Mouse (Mus musculus): ENCODE results near the gene Gm37240. TPM values are rescaled to one million over a fixed set of nuclear protein-coding genes. Genes with fewer than 3 reads are reported as not detected.

Gm37240 gene
- total and polyA plus RNA-seq, 3 experiments = not detected

- TF ChIP-seq GATA2 (IDR thresholded peaks at IDR 0.05; ENCODE audit: borderline replicate concordance, low read depth, low read length) (no peak), GATA1 (IDR thresholded peaks at IDR 0.05; ENCODE audit: borderline replicate concordance, low read length) (no peak), TAL1 (conservative IDR thresholded peaks at IDR 0.05; ENCODE audit: low read depth, low read length) (no peak), CTCF (IDR thresholded peaks at IDR 0.05; ENCODE audit: low read depth, low read length) (no peak), POLR2AphosphoS5 (IDR thresholded peaks at IDR 0.05; ENCODE audit: insufficient replicate concordance, low read depth, low read length) (no peak)
- ATAC-seq (ENCODE audit: extremely low read depth, insufficient number of reproducible peaks, low FRiP score, poor library complexity, severe bottlenecking) = no peak
These were observed 681.4 kb downstream of the Gm37240 start for GRCm38 (mm10) chr3:85205911-85206310.

GRCm38 (mm10) chr3:85203659-85204058 is 683.7 kb downstream of the Gm37240 start:
- Histone ChIP-seq H3K27me3 (ENCODE audit: insufficient read depth, low read length) (0 out of 2 replicates have a peak, but pooled peaks cover 5% of the 10 kb centered on the region), H3K4me1 (ENCODE audit: insufficient read depth, low read depth, low read length) (peaks cover 3% of the 10 kb centered on the region; the same call in 1 of the 2 replicates), H3K4me3 (ENCODE audit: low read depth, low read length) (no peak overlapping the region), H3K9me3 (replicated peaks) (no peaks in the 10 kb centered on the region), H3K36me3 (replicated peaks) (peaks cover 1% of the 10 kb centered on the region)
- no peak for TF ChIP-seq POLR2AphosphoS5 (IDR thresholded peaks at IDR 0.05; ENCODE audit: insufficient replicate concordance, low read depth, low read length)
- no peak for TF ChIP-seq TAL1 (conservative IDR thresholded peaks at IDR 0.05; ENCODE audit: low read depth, low read length)
- no peak for TF ChIP-seq GATA2 (IDR thresholded peaks at IDR 0.05; ENCODE audit: borderline replicate concordance, low read depth, low read length)
- TF ChIP-seq GATA1 (IDR thresholded peaks at IDR 0.05; ENCODE audit: borderline replicate concordance, low read length) = no peak
- TF ChIP-seq CTCF (IDR thresholded peaks at IDR 0.05; ENCODE audit: low read depth, low read length) = no peak
- no peak for ATAC-seq (ENCODE audit: extremely low read depth, insufficient number of reproducible peaks, low FRiP score, poor library complexity, severe bottlenecking)
- DNase-seq (ENCODE audit: low spot score) = no peak

More at GRCm38 (mm10) chr3:85205911-85206310, 681.4 kb downstream of the Gm37240 start:
- Histone ChIP-seq H3K27me3 (ENCODE audit: insufficient read depth, low read length) (peaks cover 13% of the 10 kb centered on the region), H3K9me3 (replicated peaks) (no peaks in the 10 kb centered on the region), H3K4me3 (ENCODE audit: low read depth, low read length) (no peak overlapping the region), H3K36me3 (replicated peaks) (no peaks in the 10 kb centered on the region), H3K4me1 (ENCODE audit: insufficient read depth, low read depth, low read length) (0 out of 2 replicates have a peak, but pooled peaks cover 3% of the 10 kb centered on the region)
- DNase-seq (ENCODE audit: low spot score) = no peak

- no peak for TF ChIP-seq TAL1 (conservative IDR thresholded peaks at IDR 0.05; ENCODE audit: low read depth, low read length)
- no peak for TF ChIP-seq GATA1 (IDR thresholded peaks at IDR 0.05; ENCODE audit: borderline replicate concordance, low read length)
- TF ChIP-seq CTCF (IDR thresholded peaks at IDR 0.05; ENCODE audit: low read depth, low read length) = no peak
- TF ChIP-seq POLR2AphosphoS5 (IDR thresholded peaks at IDR 0.05; ENCODE audit: insufficient replicate concordance, low read depth, low read length) = no peak
- TF ChIP-seq GATA2 (IDR thresholded peaks at IDR 0.05; ENCODE audit: borderline replicate concordance, low read depth, low read length) = no peak
- no peaks in the 10 kb centered on the region for H3K9me3 ChIP-seq (replicated peaks)
- H3K36me3 ChIP-seq (replicated peaks) = peaks cover 3% of the 10 kb centered on the region
- peaks cover 6% of the 10 kb centered on the region; the same call in 1 of the 2 replicates for H3K4me1 ChIP-seq (ENCODE audit: insufficient read depth, low read depth, low read length)
- 0 out of 2 replicates have a peak, but pooled peaks cover 5% of the 10 kb centered on the region for H3K27me3 ChIP-seq (ENCODE audit: insufficient read depth, low read length)
- no peak overlapping the region for H3K4me3 ChIP-seq (ENCODE audit: low read depth, low read length)
- no peak for ATAC-seq (ENCODE audit: extremely low read depth, insufficient number of reproducible peaks, low FRiP score, poor library complexity, severe bottlenecking)
- DNase-seq (ENCODE audit: low spot score) = no peak
These were observed 684.6 kb downstream of the Gm37240 start for GRCm38 (mm10) chr3:85202726-85203125.

- TF ChIP-seq TAL1 (conservative IDR thresholded peaks at IDR 0.05; ENCODE audit: low read depth, low read length) = no peak
- H3K4me1 ChIP-seq (ENCODE audit: insufficient read depth, low read depth, low read length) = peaks cover 12% of the 10 kb centered on the region
- ATAC-seq (ENCODE audit: extremely low read depth, insufficient number of reproducible peaks, low FRiP score, poor library complexity, severe bottlenecking) = no peak
- DNase-seq (ENCODE audit: low spot score) = no peak
- H3K27me3 ChIP-seq (ENCODE audit: insufficient read depth, low read length) = 0 out of 2 replicates have a peak, but pooled peaks cover 5% of the 10 kb centered on the region
- H3K9me3 ChIP-seq (replicated peaks) = no peaks in the 10 kb centered on the region
- H3K36me3 ChIP-seq (replicated peaks) = peaks cover 8% of the 10 kb centered on the region
- no peak overlapping the region for H3K4me3 ChIP-seq (ENCODE audit: low read depth, low read length)
These were observed 685.5 kb downstream of the Gm37240 start for GRCm38 (mm10) chr3:85201785-85202184.

GRCm38 (mm10) chr3:85198496-85198895 is 688.8 kb downstream of the Gm37240 start:
- H3K4me3 ChIP-seq (ENCODE audit: low read depth, low read length) = no peak overlapping the region

GRCm38 (mm10) chr3:85197148-85197547 is 690.2 kb downstream of the Gm37240 start:
- DNase-seq (ENCODE audit: low spot score) = no peak
- TF ChIP-seq GATA1 (IDR thresholded peaks at IDR 0.05; ENCODE audit: borderline replicate concordance, low read length) = no peak
- Histone ChIP-seq H3K9me3 (replicated peaks) (no peaks in the 10 kb centered on the region), H3K36me3 (replicated peaks) (peaks cover 8% of the 10 kb centered on the region), H3K4me1 (ENCODE audit: insufficient read depth, low read depth, low read length) (peaks cover 14% of the 10 kb centered on the region), H3K4me3 (ENCODE audit: low read depth, low read length) (no peak overlapping the region; the same call in 1 of the 2 replicates), H3K27me3 (ENCODE audit: insufficient read depth, low read length) (no peaks in the 10 kb centered on the region; the same call in 1 of the 2 replicates)
- ATAC-seq (ENCODE audit: extremely low read depth, insufficient number of reproducible peaks, low FRiP score, poor library complexity, severe bottlenecking) = no peak

More at GRCm38 (mm10) chr3:85198496-85198895, 688.8 kb downstream of the Gm37240 start:
- H3K4me1 ChIP-seq (ENCODE audit: insufficient read depth, low read depth, low read length) = peaks cover 17% of the 10 kb centered on the region
- peaks cover 8% of the 10 kb centered on the region for H3K36me3 ChIP-seq (replicated peaks)
- 0 out of 2 replicates have a peak, but pooled peaks have one; percentile 17 for ATAC-seq (ENCODE audit: extremely low read depth, insufficient number of reproducible peaks, low FRiP score, poor library complexity, severe bottlenecking)
- no peaks in the 10 kb centered on the region for H3K9me3 ChIP-seq (replicated peaks)
- TF ChIP-seq TAL1 (conservative IDR thresholded peaks at IDR 0.05; ENCODE audit: low read depth, low read length) (no peak), POLR2AphosphoS5 (IDR thresholded peaks at IDR 0.05; ENCODE audit: insufficient replicate concordance, low read depth, low read length) (no peak), GATA2 (IDR thresholded peaks at IDR 0.05; ENCODE audit: borderline replicate concordance, low read depth, low read length) (no peak), CTCF (IDR thresholded peaks at IDR 0.05; ENCODE audit: low read depth, low read length) (no peak)
- DNase-seq (ENCODE audit: low spot score) = no peak
- 0 out of 2 replicates have a peak, but pooled peaks cover under 1% of the 10 kb centered on the region for H3K27me3 ChIP-seq (ENCODE audit: insufficient read depth, low read length)

- no peak for TF ChIP-seq GATA1 (IDR thresholded peaks at IDR 0.05; ENCODE audit: borderline replicate concordance, low read length)
- TF ChIP-seq POLR2AphosphoS5 (IDR thresholded peaks at IDR 0.05; ENCODE audit: insufficient replicate concordance, low read depth, low read length) = no peak
- ATAC-seq (ENCODE audit: extremely low read depth, insufficient number of reproducible peaks, low FRiP score, poor library complexity, severe bottlenecking) = no peak
These were observed 690.7 kb downstream of the Gm37240 start for GRCm38 (mm10) chr3:85196591-85196990.

More at GRCm38 (mm10) chr3:85196591-85196990, 690.7 kb downstream of the Gm37240 start:
- Histone ChIP-seq H3K9me3 (replicated peaks) (no peaks in the 10 kb centered on the region), H3K4me3 (ENCODE audit: low read depth, low read length) (no peak overlapping the region), H3K4me1 (ENCODE audit: insufficient read depth, low read depth, low read length) (peaks cover 14% of the 10 kb centered on the region), H3K36me3 (replicated peaks) (peaks cover 8% of the 10 kb centered on the region), H3K27me3 (ENCODE audit: insufficient read depth, low read length) (no peaks in the 10 kb centered on the region; the same call in 1 of the 2 replicates)
- no peak for DNase-seq (ENCODE audit: low spot score)
